Mouse (Mus musculus): ENCODE measurements at regions not wholly inside any gene's neighbourhood (a gene's known extent, or its start where the extent isn't known, plus 50 kb on each side); places are given as distances from the start of the nearest gene placed in this dataset.

DNA sequence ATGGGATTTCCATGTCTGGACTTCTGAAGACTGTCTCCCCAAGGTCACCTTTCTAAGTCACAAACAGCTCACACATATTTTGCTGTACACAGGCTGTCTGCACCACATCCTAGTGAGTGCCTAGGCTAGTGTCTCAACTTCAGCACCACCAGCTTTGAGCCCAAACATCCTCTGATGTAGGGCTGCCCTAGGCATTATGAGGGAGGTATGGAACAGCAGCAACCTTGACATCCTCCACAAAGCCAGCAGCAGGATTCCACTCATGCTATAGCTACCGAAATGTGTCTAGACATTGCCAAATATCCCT is 111.6 kb downstream of the Nufip1 start:
- no peak for DNase-seq (ENCODE audit: extremely low read depth, low read depth, low spot score)
- H3K4me3 ChIP-seq (ENCODE audit: insufficient read depth, low read depth, low read length) = no peak overlapping the region
- no peaks in the 10 kb centered on the region for H3K79me2 ChIP-seq (ENCODE audit: control insufficient read depth, insufficient read depth, low read length)
- no peaks in the 10 kb centered on the region for H3K4me1 ChIP-seq (ENCODE audit: control insufficient read depth, insufficient read depth, low read length)
- 86% methylated on average over 1 of the region's 1 CpGs for WGBS
- H3K27ac ChIP-seq (replicated peaks; ENCODE audit: insufficient read depth, low read depth, low read length) = no peak overlapping the region
- no peak for TF ChIP-seq CTCF (IDR thresholded peaks at IDR 0.05; ENCODE audit: low read depth, low read length)
- no peak for TF ChIP-seq POLR2A (IDR thresholded peaks at IDR 0.05; ENCODE audit: extremely low read depth, insufficient read depth, low read length)
- no peaks in the 10 kb centered on the region for H3K27me3 ChIP-seq (ENCODE audit: control insufficient read depth, insufficient read depth, low read length)
- no peak overlapping the region for H3K9ac ChIP-seq (ENCODE audit: low read depth, low read length)
- H3K36me3 ChIP-seq (ENCODE audit: control insufficient read depth, insufficient read depth, low read length) = no peaks in the 10 kb centered on the region

- no peak overlapping the region for H3K9ac ChIP-seq (ENCODE audit: low read depth, low read length)
- H3K27ac ChIP-seq (replicated peaks; ENCODE audit: insufficient read depth, low read depth, low read length) = no peak overlapping the region
- DNase-seq (ENCODE audit: extremely low read depth, low read depth, low spot score) = no peak
- H3K79me2 ChIP-seq (ENCODE audit: control insufficient read depth, insufficient read depth, low read length) = no peaks in the 10 kb centered on the region
- no peak overlapping the region for H3K4me3 ChIP-seq (ENCODE audit: insufficient read depth, low read depth, low read length)
- H3K36me3 ChIP-seq (ENCODE audit: control insufficient read depth, insufficient read depth, low read length) = no peaks in the 10 kb centered on the region
- H3K27me3 ChIP-seq (ENCODE audit: control insufficient read depth, insufficient read depth, low read length) = 0 out of 2 replicates have a peak, but pooled peaks cover 3% of the 10 kb centered on the region
- no peaks in the 10 kb centered on the region for H3K4me1 ChIP-seq (ENCODE audit: control insufficient read depth, insufficient read depth, low read length)
- no peak for TF ChIP-seq CTCF (IDR thresholded peaks at IDR 0.05; ENCODE audit: low read depth, low read length)
- no peak for TF ChIP-seq POLR2A (IDR thresholded peaks at IDR 0.05; ENCODE audit: extremely low read depth, insufficient read depth, low read length)
- WGBS = 84% methylated on average over 8 of the region's 8 CpGs
Observed at GRCm38 (mm10) chr14:76223036-76223650, 112.5 kb downstream of the Nufip1 start.

DNA sequence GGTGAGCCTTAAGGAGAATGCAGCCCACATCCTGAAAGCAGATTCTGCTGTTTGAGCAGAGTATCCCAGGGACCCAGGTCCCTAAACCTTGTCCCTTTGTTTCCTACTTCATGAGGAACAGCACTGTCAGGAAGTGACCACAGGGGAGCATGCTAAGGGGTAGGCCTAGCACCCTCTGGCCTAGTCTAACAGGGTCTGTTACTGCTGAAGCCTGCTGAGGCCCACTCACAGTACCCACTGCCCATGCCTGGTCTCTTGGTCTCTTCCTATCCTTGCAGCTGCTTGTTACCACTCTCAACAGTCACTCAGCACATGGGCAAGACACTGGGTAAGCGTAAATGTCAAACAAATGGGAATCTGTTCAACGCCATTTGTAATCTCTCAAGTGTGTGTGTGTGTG is 113.2 kb downstream of the Nufip1 start:
- H3K4me1 ChIP-seq (ENCODE audit: control insufficient read depth, insufficient read depth, low read length) = no peaks in the 10 kb centered on the region
- H3K4me3 ChIP-seq (ENCODE audit: insufficient read depth, low read depth, low read length) = no peak overlapping the region
- H3K79me2 ChIP-seq (ENCODE audit: control insufficient read depth, insufficient read depth, low read length) = no peaks in the 10 kb centered on the region
- H3K36me3 ChIP-seq (ENCODE audit: control insufficient read depth, insufficient read depth, low read length) = no peaks in the 10 kb centered on the region
- TF ChIP-seq POLR2A (IDR thresholded peaks at IDR 0.05; ENCODE audit: extremely low read depth, insufficient read depth, low read length) = no peak
- no peak for TF ChIP-seq CTCF (IDR thresholded peaks at IDR 0.05; ENCODE audit: low read depth, low read length)
- H3K9ac ChIP-seq (ENCODE audit: low read depth, low read length) = no peak overlapping the region
- 96% methylated on average over 2 of the region's 2 CpGs for WGBS
- no peak overlapping the region for H3K27ac ChIP-seq (replicated peaks; ENCODE audit: insufficient read depth, low read depth, low read length)
- 0 out of 2 replicates have a peak, but pooled peaks cover 3% of the 10 kb centered on the region for H3K27me3 ChIP-seq (ENCODE audit: control insufficient read depth, insufficient read depth, low read length)
- no peak for DNase-seq (ENCODE audit: extremely low read depth, low read depth, low spot score)

- no peaks in the 10 kb centered on the region for H3K79me2 ChIP-seq (ENCODE audit: control insufficient read depth, insufficient read depth, low read length)
- H3K27me3 ChIP-seq (ENCODE audit: control insufficient read depth, insufficient read depth, low read length) = 0 out of 2 replicates have a peak, but pooled peaks cover 3% of the 10 kb centered on the region
- H3K4me1 ChIP-seq (ENCODE audit: control insufficient read depth, insufficient read depth, low read length) = no peaks in the 10 kb centered on the region
- TF ChIP-seq POLR2A (IDR thresholded peaks at IDR 0.05; ENCODE audit: extremely low read depth, insufficient read depth, low read length) (no peak), CTCF (IDR thresholded peaks at IDR 0.05; ENCODE audit: low read depth, low read length) (no peak)
- H3K27ac ChIP-seq (replicated peaks; ENCODE audit: insufficient read depth, low read depth, low read length) = no peak overlapping the region
- 82% methylated on average over 12 of the region's 12 CpGs for WGBS
- H3K4me3 ChIP-seq (ENCODE audit: insufficient read depth, low read depth, low read length) = no peak overlapping the region
- H3K36me3 ChIP-seq (ENCODE audit: control insufficient read depth, insufficient read depth, low read length) = no peaks in the 10 kb centered on the region
- no peak overlapping the region for H3K9ac ChIP-seq (ENCODE audit: low read depth, low read length)
- no peak for DNase-seq (ENCODE audit: extremely low read depth, low read depth, low spot score)
Observed at GRCm38 (mm10) chr14:76225532-76225931, 114.8 kb downstream of the Nufip1 start.

DNA sequence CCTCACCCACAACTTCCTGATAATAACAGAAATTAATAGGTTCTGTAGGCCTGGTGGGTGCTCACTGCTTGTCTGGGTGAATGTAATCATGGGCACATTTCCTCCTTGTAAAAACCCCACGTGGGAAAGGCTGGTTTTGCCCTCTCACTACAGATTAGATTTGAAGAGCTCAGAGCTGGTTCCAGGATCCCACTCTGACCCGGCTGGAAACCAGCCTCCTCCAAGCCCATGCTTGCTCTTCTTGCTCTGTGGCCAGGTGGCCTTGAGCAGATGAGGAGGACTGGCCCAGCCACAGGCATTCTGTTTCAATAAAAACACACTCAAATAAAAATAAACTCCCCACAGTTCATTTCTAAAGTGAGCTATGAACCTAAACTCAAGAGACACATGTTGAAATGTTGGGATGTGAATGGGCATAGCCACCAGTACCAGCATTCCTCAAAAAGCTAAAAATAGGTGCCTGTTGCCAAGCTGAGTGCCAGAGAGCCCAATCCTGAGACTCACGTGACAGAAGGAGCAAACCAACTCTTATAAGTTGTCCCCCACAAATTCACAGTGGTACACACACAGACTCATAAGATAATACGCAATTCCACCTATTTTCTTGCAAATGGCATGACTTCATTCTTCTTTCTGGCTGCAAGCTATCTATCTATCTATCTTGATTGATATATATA is 116.1 kb downstream of the Nufip1 start:
- WGBS = 71% methylated on average over 4 of the region's 4 CpGs
- H3K4me3 ChIP-seq (ENCODE audit: insufficient read depth, low read depth, low read length) = no peak overlapping the region

DNA sequence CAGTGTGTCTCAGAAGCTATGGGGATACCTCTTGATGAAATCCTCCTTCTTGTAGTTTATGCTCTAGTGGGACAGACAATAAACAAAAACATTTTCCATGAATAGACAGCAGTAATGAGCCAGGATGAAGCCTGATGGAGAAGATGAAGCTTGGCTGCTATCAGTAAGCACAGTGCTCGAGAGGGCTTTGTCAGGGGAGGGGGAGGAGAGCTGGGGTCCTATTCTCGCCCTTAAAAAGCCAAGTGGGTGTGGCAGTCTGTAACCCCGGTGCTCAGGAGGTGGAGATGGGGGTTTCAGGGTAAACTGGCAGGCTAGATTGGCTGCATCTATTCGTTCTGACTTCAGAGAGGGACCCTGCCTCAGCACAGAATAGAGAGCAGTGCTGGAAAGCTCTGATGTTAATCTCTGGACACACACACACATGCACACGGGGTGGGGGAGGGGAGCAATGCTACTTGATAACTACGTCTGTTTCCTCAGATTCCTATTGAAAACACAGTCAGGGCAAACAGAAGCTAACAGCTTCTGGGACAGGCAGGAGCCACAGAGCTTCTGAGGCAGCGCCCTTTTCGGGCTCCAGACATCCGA is 118.4 kb downstream of the Nufip1 start:
- Histone ChIP-seq H3K27me3 (ENCODE audit: control insufficient read depth, insufficient read depth, low read length) (0 out of 2 replicates have a peak, but pooled peaks cover 3% of the 10 kb centered on the region), H3K79me2 (ENCODE audit: control insufficient read depth, insufficient read depth, low read length) (no peaks in the 10 kb centered on the region), H3K27ac (replicated peaks; ENCODE audit: insufficient read depth, low read depth, low read length) (no peak overlapping the region), H3K9ac (ENCODE audit: low read depth, low read length) (no peak overlapping the region), H3K4me1 (ENCODE audit: control insufficient read depth, insufficient read depth, low read length) (no peaks in the 10 kb centered on the region), H3K4me3 (ENCODE audit: insufficient read depth, low read depth, low read length) (no peak overlapping the region), H3K36me3 (ENCODE audit: control insufficient read depth, insufficient read depth, low read length) (no peaks in the 10 kb centered on the region)
- DNase-seq (ENCODE audit: extremely low read depth, low read depth, low spot score) = no peak
- TF ChIP-seq POLR2A (IDR thresholded peaks at IDR 0.05; ENCODE audit: extremely low read depth, insufficient read depth, low read length) (no peak), CTCF (IDR thresholded peaks at IDR 0.05; ENCODE audit: low read depth, low read length) (no peak)
- 54% methylated on average over 9 of the region's 9 CpGs for WGBS

More for the DNA sequence above, 116.1 kb downstream of the Nufip1 start:
- Histone ChIP-seq H3K27me3 (ENCODE audit: control insufficient read depth, insufficient read depth, low read length) (0 out of 2 replicates have a peak, but pooled peaks cover 3% of the 10 kb centered on the region), H3K27ac (replicated peaks; ENCODE audit: insufficient read depth, low read depth, low read length) (no peak overlapping the region), H3K4me1 (ENCODE audit: control insufficient read depth, insufficient read depth, low read length) (no peaks in the 10 kb centered on the region), H3K9ac (ENCODE audit: low read depth, low read length) (no peak overlapping the region), H3K79me2 (ENCODE audit: control insufficient read depth, insufficient read depth, low read length) (no peaks in the 10 kb centered on the region), H3K36me3 (ENCODE audit: control insufficient read depth, insufficient read depth, low read length) (no peaks in the 10 kb centered on the region)
- TF ChIP-seq CTCF (IDR thresholded peaks at IDR 0.05; ENCODE audit: low read depth, low read length) (no peak), POLR2A (IDR thresholded peaks at IDR 0.05; ENCODE audit: extremely low read depth, insufficient read depth, low read length) (no peak)
- DNase-seq (ENCODE audit: extremely low read depth, low read depth, low spot score) = no peak

Data from liver, adult 2 months (tissue).